Mouse (Mus musculus) limb, embryonic 11.5 days (tissue): Measurements from ENCODE around the gene Nipal3. TPM values are rescaled to one million over a fixed set of nuclear protein-coding genes. Genes with fewer than 3 reads are reported as not detected.
A peak's percentile ranks its signal among the peaks of the same experiment; 100 is the strongest.

ENCODE experiments used
- ATAC-seq: fragments of 200-750 bp; cut with Nextera tagmentation; 2 replicates; pipeline ENCODE4 v1.8.0; 2017; ENCODE audit warnings: low read depth; ENCODE audit not compliant: insufficient number of reproducible peaks, low FRiP score, low TSS enrichment
- DNase-seq: peaks from one replicate; pipeline ENCODE4 v3.0.0-alpha.2; 2015; ENCODE audit warnings: low spot score
- H3K27ac ChIP-seq: fragments of 300-500 bp; sonication (generic); replicated peaks from 2 replicates; pipeline ENCODE4 v1.5.1; 2014; ENCODE audit warnings: low read depth, mild to moderate bottlenecking, low read length
- H3K27me3 ChIP-seq: fragments of 300-500 bp; sonication (generic); 2 replicates; pipeline ENCODE4 v1.6.1; 2014; ENCODE audit warnings: mild to moderate bottlenecking, low read length, mixed read lengths; ENCODE audit not compliant: control insufficient read depth, insufficient read depth
- H3K36me3 ChIP-seq: fragments of 300-500 bp; sonication (generic); 2 replicates; pipeline ENCODE4 v1.6.1; 2014; ENCODE audit warnings: mild to moderate bottlenecking, low read length, moderate library complexity, mixed read lengths; ENCODE audit not compliant: control insufficient read depth, insufficient read depth
- H3K4me1 ChIP-seq: fragments of 300-500 bp; sonication (generic); 2 replicates; pipeline ENCODE4 v1.6.1; 2014; ENCODE audit warnings: low read length, mixed read lengths; ENCODE audit not compliant: control insufficient read depth, insufficient read depth
- H3K4me2 ChIP-seq: fragments of 300-500 bp; sonication (generic); 2 replicates; pipeline ENCODE4 v1.6.1; 2014; ENCODE audit warnings: low read depth, mild to moderate bottlenecking, moderate library complexity; ENCODE audit not compliant: severe bottlenecking
- H3K4me3 ChIP-seq: fragments of 300-500 bp; sonication (generic); 2 replicates; pipeline ENCODE4 v1.5.1; 2014; ENCODE audit warnings: low read depth, low read length
- H3K9ac ChIP-seq: fragments of 300-500 bp; sonication (generic); 2 replicates; pipeline ENCODE4 v1.6.1; 2014; ENCODE audit warnings: mild to moderate bottlenecking, low read length
- H3K9me3 ChIP-seq: fragments of 300-500 bp; sonication (generic); 2 replicates; pipeline ENCODE4 v1.6.1; 2016; ENCODE audit warnings: low read length; ENCODE audit not compliant: control insufficient read depth
- WGBS: fragments of 180-500 bp; shearing (Covaris S2); extraction: QIAGEN DNeasy Blood & Tissue Kit; methylation state at CpG from one replicate; pipeline ENCODE4 v1.1.7; 2014; 5-methylcytosine and 5-hydroxymethylcytosine counted together
- polyA plus RNA-seq: library from polyadenylated mRNA; unstranded; fragments of >200 nt; fragmentation: Nextera tagmentation; extraction: Ambion mirVana; gene quantifications from 2 replicates; pipeline ENCODE4 v1.2.1, GENCODE M21; 2014

Nipal3 gene
- 2.1 and 2.6 TPM in 2 replicates for polyA plus RNA-seq

GRCm38 (mm10) chr4:135494521-135495396 lies at the start of gene Nipal3, which contains the start of gene Stpg1:
Gene Nipal3, minus strand, starts transcription at chr4:135495038.
Gene Stpg1, plus strand, starts transcription at chr4:135494790.
- H3K36me3 ChIP-seq: no peaks in the 10 kb centered on the region
- under 1% methylated on average over 53 of the region's 53 CpGs for WGBS
- no peaks in the 10 kb centered on the region; the same call in 1 of the 2 replicates for H3K4me1 ChIP-seq
- no peak within 1 kb of the TSS for H3K9ac ChIP-seq
- peak within 1 kb of the TSS; percentile 93 for H3K4me2 ChIP-seq
- peak; percentile 91 for DNase-seq
- H3K27me3 ChIP-seq: 0 out of 2 replicates have a peak, but pooled peaks cover 2% of the 10 kb centered on the region
- H3K4me3 ChIP-seq: peak within 1 kb of the TSS; percentile 63
- no peaks in the 10 kb centered on the region for H3K9me3 ChIP-seq
- H3K27ac ChIP-seq: no peak within 1 kb of the TSS
- peak; percentile 91 for ATAC-seq

DNA sequence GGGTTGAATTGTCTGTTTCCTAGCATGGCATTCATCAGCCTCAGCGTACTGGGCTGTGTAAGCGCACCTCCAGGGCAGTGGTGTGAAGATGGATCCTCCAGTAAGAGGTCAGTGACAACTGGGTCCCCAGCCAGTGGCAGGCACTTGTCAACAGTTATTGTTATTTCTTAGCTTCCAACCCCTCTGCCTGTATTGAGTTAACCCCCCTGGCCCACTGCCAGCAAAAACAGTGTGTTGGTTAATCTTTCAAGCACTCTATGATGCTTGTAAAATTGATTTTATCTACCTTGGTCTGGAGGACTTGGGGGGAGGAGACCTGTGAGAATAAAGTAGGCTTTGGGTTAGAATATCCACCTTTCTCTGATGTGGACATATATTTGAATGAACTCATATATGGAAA lies 49.4 kb upstream of the Nipal3 start:
- peaks cover 35% of the 10 kb centered on the region for H3K4me1 ChIP-seq

GRCm38 (mm10) chr4:135540057-135540456 lies 45.2 kb upstream of the Nipal3 start:
- 78% methylated on average over 9 of the region's 9 CpGs for WGBS
- ATAC-seq: no peak
- peaks cover 6% of the 10 kb centered on the region for H3K4me1 ChIP-seq

More for the DNA sequence above, 49.4 kb upstream of the Nipal3 start:
- H3K27ac ChIP-seq: no peak overlapping the region
- H3K36me3 ChIP-seq: no peaks in the 10 kb centered on the region
- no peak overlapping the region for H3K9ac ChIP-seq
- H3K4me2 ChIP-seq: no peak overlapping the region
- H3K4me3 ChIP-seq: no peak overlapping the region
- 71% methylated on average over 2 of the region's 2 CpGs for WGBS
- no peak for ATAC-seq
- H3K27me3 ChIP-seq: no peaks in the 10 kb centered on the region; the same call in 1 of the 2 replicates
- no peaks in the 10 kb centered on the region for H3K9me3 ChIP-seq
- no peak for DNase-seq

DNA sequence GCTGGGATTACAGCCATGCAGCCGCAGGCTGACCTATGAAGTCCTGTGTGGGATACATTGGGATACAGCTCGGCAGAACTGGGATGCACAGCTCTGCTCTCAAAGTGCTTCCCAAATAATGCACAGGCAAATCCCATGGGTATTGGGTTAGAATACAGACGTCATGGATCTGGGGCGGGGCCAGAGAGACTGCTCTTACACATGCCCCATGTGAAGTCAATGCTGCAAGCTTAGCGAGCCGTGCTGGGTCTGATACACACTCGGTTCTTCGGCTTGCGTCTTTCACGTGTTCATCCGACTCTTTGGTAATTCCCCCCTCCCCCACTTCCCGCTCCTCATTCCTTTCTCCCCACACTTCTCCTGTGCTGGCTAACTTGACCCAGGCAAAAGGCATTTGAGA lies 44.2 kb upstream of the Nipal3 start:
- no peak overlapping the region for H3K27ac ChIP-seq
- WGBS: 89% methylated on average over 12 of the region's 12 CpGs
- H3K9ac ChIP-seq: no peak overlapping the region
- no peak overlapping the region for H3K4me2 ChIP-seq
- H3K4me1 ChIP-seq: no peaks in the 10 kb centered on the region
- H3K9me3 ChIP-seq: no peaks in the 10 kb centered on the region
- DNase-seq (no peak), ATAC-seq (no peak)
- H3K36me3 ChIP-seq: no peaks in the 10 kb centered on the region
- H3K4me3 ChIP-seq: no peak overlapping the region
- no peaks in the 10 kb centered on the region for H3K27me3 ChIP-seq

More at GRCm38 (mm10) chr4:135540057-135540456, 45.2 kb upstream of the Nipal3 start:
- Histone ChIP-seq H3K36me3 (no peaks in the 10 kb centered on the region), H3K27me3 (no peaks in the 10 kb centered on the region; the same call in 1 of the 2 replicates), H3K4me3 (no peak overlapping the region), H3K4me2 (no peak overlapping the region), H3K27ac (no peak overlapping the region), H3K9ac (no peak overlapping the region), H3K9me3 (no peaks in the 10 kb centered on the region)
- no peak for DNase-seq

DNA sequence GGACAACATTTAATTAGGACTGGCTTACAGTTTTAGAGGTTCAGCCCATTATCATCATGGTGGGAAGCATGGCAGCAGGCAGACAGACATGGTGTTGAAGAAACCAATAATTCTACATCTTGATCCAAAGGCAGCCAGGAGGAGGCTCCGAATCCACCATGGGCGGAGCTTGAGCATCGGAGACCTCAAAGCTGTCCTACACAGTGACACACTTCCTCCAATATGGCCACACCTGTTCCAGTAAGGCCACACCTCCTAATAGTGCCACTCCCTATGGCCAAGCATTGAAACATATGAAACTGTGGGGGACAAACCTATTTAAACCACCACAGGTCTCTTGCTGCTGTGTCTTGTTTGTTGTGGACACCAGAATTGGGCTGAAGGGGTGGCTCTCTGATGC lies 40.2 kb upstream of the Nipal3 start:
- WGBS: 97% methylated on average over 3 of the region's 3 CpGs
- H3K36me3 ChIP-seq: no peaks in the 10 kb centered on the region
- ATAC-seq (no peak), DNase-seq (no peak)
- no peaks in the 10 kb centered on the region for H3K27me3 ChIP-seq
- H3K9ac ChIP-seq: no peak overlapping the region
- H3K4me3 ChIP-seq: no peak overlapping the region
- H3K9me3 ChIP-seq: peaks cover 5% of the 10 kb centered on the region; the same call in 1 of the 2 replicates
- H3K4me2 ChIP-seq: no peak overlapping the region
- 0 out of 2 replicates have a peak, but pooled peaks cover 3% of the 10 kb centered on the region for H3K4me1 ChIP-seq
- no peak overlapping the region for H3K27ac ChIP-seq

DNA sequence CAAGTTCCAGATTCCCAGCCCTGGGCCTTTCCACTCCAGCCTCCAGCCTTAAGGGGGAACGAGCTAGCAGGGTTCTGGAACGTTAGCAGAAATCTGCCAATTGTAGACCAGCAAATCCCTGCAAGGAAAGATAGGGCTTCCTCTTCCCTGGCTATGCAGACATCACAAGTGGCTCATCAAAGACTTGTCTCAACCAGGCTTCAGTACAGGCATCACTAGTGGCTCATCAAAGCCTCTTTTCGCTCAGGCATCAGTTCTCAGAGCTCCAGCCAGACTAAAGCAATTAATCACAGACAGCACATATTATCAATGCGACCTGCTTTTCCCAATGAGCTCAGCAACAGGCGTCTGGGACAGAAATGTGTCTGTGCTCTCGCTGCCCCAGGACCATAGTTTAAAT lies 38.2 kb upstream of the Nipal3 start:
- WGBS: 70% methylated on average over 6 of the region's 6 CpGs
- peaks cover 5% of the 10 kb centered on the region; the same call in 1 of the 2 replicates for H3K9me3 ChIP-seq
- no peak overlapping the region for H3K4me3 ChIP-seq
- ATAC-seq (no peak), DNase-seq (no peak)
- no peak overlapping the region for H3K27ac ChIP-seq
- 0 out of 2 replicates have a peak, but pooled peaks cover 3% of the 10 kb centered on the region for H3K4me1 ChIP-seq
- no peaks in the 10 kb centered on the region for H3K36me3 ChIP-seq
- H3K4me2 ChIP-seq: no peak overlapping the region
- no peak overlapping the region for H3K9ac ChIP-seq
- H3K27me3 ChIP-seq: no peaks in the 10 kb centered on the region

DNA sequence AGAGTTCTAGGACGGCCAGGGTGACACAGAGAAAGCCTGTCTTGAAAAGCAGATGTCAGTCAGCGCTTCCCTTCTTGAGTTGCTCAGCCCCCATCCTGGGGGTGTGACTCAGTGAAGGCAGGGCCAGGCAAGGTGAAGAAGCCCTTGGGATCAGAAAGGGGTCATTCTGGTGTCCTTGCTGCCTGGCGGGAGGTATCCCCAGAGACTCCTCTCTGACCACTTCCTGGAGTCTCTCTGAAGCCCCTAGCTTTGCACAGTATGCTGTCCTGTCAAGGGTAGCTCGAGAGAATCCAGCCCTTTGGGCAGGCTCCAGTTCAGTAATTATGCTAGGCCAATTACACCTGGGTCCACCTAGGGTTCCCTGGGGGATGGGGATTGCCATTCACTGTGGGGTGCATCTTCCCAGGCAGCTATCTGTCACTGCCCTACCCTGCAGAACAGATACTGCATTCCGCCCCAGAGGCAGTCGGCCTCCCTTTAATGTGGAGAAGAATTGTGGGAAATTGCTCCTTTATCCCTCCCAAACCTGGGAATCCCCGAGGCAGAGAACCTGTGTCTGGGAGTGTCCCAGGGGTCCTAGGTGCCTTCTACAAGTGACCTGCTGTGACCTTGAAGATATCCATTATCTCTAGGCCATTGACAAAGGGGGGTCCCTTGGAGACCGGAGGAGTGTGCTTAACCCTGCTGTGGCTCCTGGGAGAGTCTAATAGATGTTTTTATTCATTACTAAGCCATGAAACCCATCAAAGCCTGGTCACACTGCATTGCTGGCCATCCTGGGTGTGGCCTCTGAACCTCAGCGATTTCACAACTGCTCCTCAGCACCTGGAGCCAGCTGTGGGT lies 37.2 kb upstream of the Nipal3 start:
- peaks cover 5% of the 10 kb centered on the region; the same call in 1 of the 2 replicates for H3K9me3 ChIP-seq
- H3K4me1 ChIP-seq: 0 out of 2 replicates have a peak, but pooled peaks cover 3% of the 10 kb centered on the region
- no peak overlapping the region for H3K27ac ChIP-seq
- ATAC-seq: no peak
- no peaks in the 10 kb centered on the region for H3K27me3 ChIP-seq
- no peak for DNase-seq
- no peaks in the 10 kb centered on the region for H3K36me3 ChIP-seq
- H3K4me2 ChIP-seq: no peak overlapping the region
- H3K4me3 ChIP-seq: no peak overlapping the region
- WGBS: 48% methylated on average over 9 of the region's 9 CpGs
- no peak overlapping the region for H3K9ac ChIP-seq

DNA sequence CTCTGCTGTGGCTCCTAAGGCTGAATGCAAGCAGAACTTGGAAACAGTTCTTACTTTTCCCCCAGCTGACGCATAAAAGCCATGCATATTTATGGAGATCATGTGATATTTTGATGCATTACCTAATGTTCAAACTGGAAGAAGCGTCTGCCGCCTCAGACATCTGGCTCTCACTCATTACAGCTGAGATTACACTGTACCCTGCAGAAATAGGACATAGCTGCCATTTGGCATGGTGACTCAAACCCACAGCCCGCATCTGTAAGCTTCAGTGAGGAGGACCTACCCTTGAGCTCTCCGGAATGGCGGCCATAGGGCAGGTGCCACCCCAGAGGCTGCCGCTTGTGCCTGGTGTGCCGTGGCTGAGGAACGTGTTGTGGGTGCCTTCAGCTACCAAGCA lies 36.4 kb upstream of the Nipal3 start:
- peaks cover 5% of the 10 kb centered on the region; the same call in 1 of the 2 replicates for H3K9me3 ChIP-seq
- no peaks in the 10 kb centered on the region for H3K36me3 ChIP-seq
- H3K9ac ChIP-seq: no peak overlapping the region
- no peaks in the 10 kb centered on the region for H3K27me3 ChIP-seq
- H3K4me1 ChIP-seq: 0 out of 2 replicates have a peak, but pooled peaks cover 5% of the 10 kb centered on the region
- no peak overlapping the region for H3K27ac ChIP-seq
- DNase-seq: no peak
- WGBS: 93% methylated on average over 9 of the region's 9 CpGs
- no peak overlapping the region; the same call in 1 of the 2 replicates for H3K4me2 ChIP-seq
- no peak overlapping the region for H3K4me3 ChIP-seq
- no peak for ATAC-seq
